Mouse (Mus musculus) midbrain, embryonic 16.5 days (tissue): ENCODE data around the gene Snap25. TPM values are rescaled to one million over a fixed set of nuclear protein-coding genes. Genes with fewer than 3 reads are reported as not detected.

Experiments
- ATAC-seq: fragments of 200-750 bp; cut with Nextera tagmentation; 2 replicates; pipeline ENCODE4 v1.8.0; 2017; ENCODE audit warnings: moderate TSS enrichment
- H3K27ac ChIP-seq: fragments of 300-500 bp; sonication (generic); 2 replicates; pipeline ENCODE4 v1.5.1; 2014; ENCODE audit warnings: mild to moderate bottlenecking, low read length, mixed read lengths
- H3K27me3 ChIP-seq: fragments of 300-500 bp; sonication (generic); 2 replicates; pipeline ENCODE4 v1.6.1; 2014; ENCODE audit warnings: low read depth, low read length, mixed read lengths; ENCODE audit not compliant: control insufficient read depth, insufficient read depth
- H3K36me3 ChIP-seq: fragments of 300-500 bp; sonication (generic); 2 replicates; pipeline ENCODE4 v1.6.1; 2014; ENCODE audit warnings: mild to moderate bottlenecking, low read length, moderate library complexity, mixed read lengths; ENCODE audit not compliant: control insufficient read depth, insufficient read depth
- H3K4me1 ChIP-seq: fragments of 300-500 bp; sonication (generic); 2 replicates; pipeline ENCODE4 v1.6.1; 2014; ENCODE audit warnings: mild to moderate bottlenecking, low read length, mixed read lengths; ENCODE audit not compliant: control insufficient read depth, insufficient read depth
- H3K4me2 ChIP-seq: fragments of 300-500 bp; sonication (generic); 2 replicates; pipeline ENCODE4 v1.6.1; 2014; ENCODE audit warnings: mild to moderate bottlenecking, low read length, mixed read lengths
- H3K4me3 ChIP-seq: fragments of 300-500 bp; sonication (generic); 2 replicates; pipeline ENCODE4 v1.5.1; 2014; ENCODE audit warnings: low read depth, mild to moderate bottlenecking, low read length, moderate library complexity, mixed read lengths
- H3K9ac ChIP-seq: fragments of 300-500 bp; sonication (generic); 2 replicates; pipeline ENCODE4 v1.6.1; 2014; ENCODE audit warnings: low read depth, low read length, mixed read lengths
- H3K9me3 ChIP-seq: fragments of 300-500 bp; sonication (generic); replicated peaks from 2 replicates; pipeline ENCODE4 v1.6.1; 2014; ENCODE audit warnings: mild to moderate bottlenecking, low read length, mixed read lengths; ENCODE audit not compliant: control insufficient read depth, poor library complexity, severe bottlenecking
- WGBS: fragments of 180-500 bp; shearing (Covaris S2); extraction: QIAGEN DNeasy Blood & Tissue Kit; methylation state at CpG from one replicate; pipeline ENCODE4 v1.1.7; 2014; 5-methylcytosine and 5-hydroxymethylcytosine counted together
- polyA plus RNA-seq: library from polyadenylated mRNA; unstranded; fragments of >200 nt; fragmentation: Nextera tagmentation; extraction: Ambion mirVana; gene quantifications from 2 replicates; pipeline ENCODE4 v1.2.1, GENCODE M21; 2015

Gene Snap25
- polyA plus RNA-seq, 1 experiment from 2014 or later: 244 TPM

- Histone ChIP-seq H3K4me1 (no peaks in the 10 kb centered on the region), H3K9ac (no peak overlapping the region), H3K27ac (no peak overlapping the region), H3K4me3 (no peak overlapping the region), H3K27me3 (no peaks in the 10 kb centered on the region), H3K36me3 (no peaks in the 10 kb centered on the region), H3K9me3 (no peaks in the 10 kb centered on the region), H3K4me2 (no peak overlapping the region)
- 65% methylated on average over 2 of the region's 2 CpGs for WGBS
- ATAC-seq: no peak
Observed at GRCm38 (mm10) chr2:136703376-136703775, 9.9 kb upstream of the Snap25 start.

DNA sequence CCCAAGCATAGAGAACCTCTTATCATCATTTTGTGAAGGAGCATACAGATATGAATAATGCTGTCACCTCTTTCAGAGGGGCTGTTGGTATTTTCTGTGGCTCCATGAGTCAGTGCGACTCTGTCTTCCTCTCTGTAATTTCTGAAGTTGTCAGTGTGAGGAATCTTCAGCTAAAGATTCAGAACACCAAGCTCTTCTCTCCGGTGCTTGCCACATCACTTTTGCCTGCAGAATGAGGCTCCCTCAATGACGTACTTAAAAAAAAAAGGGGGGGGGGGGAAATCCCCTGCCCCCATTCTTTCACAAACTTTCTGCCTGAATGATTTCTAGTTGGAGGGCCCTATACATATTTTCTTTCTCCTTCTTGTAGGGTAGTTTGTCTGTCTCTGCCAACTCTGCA is 2.1 kb upstream of the Snap25 start:
- no peak overlapping the region for H3K4me3 ChIP-seq
- no peak for ATAC-seq
- H3K4me1 ChIP-seq: peaks cover 9% of the 10 kb centered on the region; the same call in 1 of the 2 replicates
- H3K9me3 ChIP-seq: no peaks in the 10 kb centered on the region
- no peak overlapping the region for H3K27ac ChIP-seq
- no peaks in the 10 kb centered on the region for H3K36me3 ChIP-seq
- no peaks in the 10 kb centered on the region for H3K27me3 ChIP-seq
- WGBS: 33% methylated on average over 3 of the region's 3 CpGs
- H3K4me2 ChIP-seq: peak overlapping the region; percentile 60
- H3K9ac ChIP-seq: no peak overlapping the region

DNA sequence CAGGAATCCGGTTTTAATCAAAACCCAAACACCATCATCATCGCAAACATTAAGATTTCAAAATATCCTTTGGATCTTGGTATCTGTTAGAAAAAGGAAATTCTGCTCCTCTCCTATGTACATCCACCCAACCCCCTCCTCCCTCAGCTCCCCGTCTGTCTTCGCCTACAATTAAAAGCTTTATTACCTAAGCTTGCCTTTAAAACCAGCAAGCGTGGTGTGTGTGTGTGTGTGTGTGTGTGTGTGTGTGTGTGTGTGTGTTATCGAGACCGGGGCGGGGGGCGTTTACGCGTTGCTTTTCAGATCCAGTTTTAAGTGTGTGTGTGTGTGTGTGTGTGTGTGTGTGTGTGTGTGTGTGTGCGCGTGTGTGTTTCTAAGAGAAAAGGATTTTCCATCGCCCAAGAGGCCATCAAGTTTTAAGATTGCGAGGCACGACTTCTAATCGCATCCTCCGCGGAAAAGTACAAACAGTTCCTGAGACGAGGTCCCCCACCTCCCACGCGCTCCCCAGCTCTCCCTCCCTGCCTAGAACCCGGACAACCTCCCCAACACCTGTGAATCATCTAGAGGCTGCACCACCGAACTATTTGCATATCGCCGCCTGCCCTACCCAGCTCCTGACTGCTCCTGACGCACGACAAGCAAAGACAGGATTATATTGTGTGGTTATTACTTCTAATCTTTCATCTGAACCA is 1.4 kb upstream of the Snap25 start:
- H3K9ac ChIP-seq: peak overlapping the region; percentile 35
- H3K27ac ChIP-seq: peak overlapping the region; percentile 89
- peak; percentile 12 for ATAC-seq
- peaks cover 12% of the 10 kb centered on the region; the same call in 1 of the 2 replicates for H3K4me1 ChIP-seq
- H3K27me3 ChIP-seq: no peaks in the 10 kb centered on the region
- H3K36me3 ChIP-seq: no peaks in the 10 kb centered on the region
- H3K9me3 ChIP-seq: no peaks in the 10 kb centered on the region
- H3K4me3 ChIP-seq: peak overlapping the region; percentile 82
- H3K4me2 ChIP-seq: peak overlapping the region; percentile 60
- 3% methylated on average over 28 of the region's 28 CpGs for WGBS

DNA sequence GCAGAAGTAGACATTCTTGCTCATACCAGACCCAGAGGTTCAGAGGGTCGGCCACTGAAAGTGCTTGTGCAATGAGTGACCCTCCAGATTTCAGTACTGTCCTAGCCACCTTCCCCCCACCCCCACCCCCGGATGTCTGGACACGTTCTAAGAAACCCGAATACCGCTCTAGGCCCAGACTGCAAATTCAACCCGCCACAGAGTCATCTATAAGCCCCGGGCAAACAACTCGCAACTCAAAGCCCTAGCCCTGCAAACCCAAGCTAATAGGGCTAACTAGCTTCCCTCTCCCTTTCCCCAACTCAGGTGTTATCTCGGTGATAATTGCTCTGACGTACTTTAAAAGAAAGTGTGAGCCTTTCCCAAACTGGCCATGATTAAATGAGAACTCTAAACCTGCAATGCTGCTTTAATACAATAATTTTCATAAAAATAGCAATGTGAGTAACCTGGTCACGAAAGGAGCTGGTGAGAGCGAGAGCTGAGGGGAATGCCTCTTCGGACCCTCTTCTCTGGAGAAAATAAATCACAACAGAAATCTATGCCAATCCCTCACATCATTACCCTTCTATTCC is 725 bp upstream of the Snap25 start:
- Histone ChIP-seq H3K27me3 (no peaks in the 10 kb centered on the region), H3K36me3 (no peaks in the 10 kb centered on the region), H3K4me3 (peak overlapping the region; percentile 82), H3K4me1 (peaks cover 12% of the 10 kb centered on the region; the same call in 1 of the 2 replicates), H3K9ac (peak overlapping the region; percentile 91), H3K4me2 (peak overlapping the region; percentile 60), H3K27ac (peak overlapping the region; percentile 89), H3K9me3 (no peaks in the 10 kb centered on the region)
- 1% methylated on average over 13 of the region's 13 CpGs for WGBS
- peak; percentile 39 for ATAC-seq

DNA sequence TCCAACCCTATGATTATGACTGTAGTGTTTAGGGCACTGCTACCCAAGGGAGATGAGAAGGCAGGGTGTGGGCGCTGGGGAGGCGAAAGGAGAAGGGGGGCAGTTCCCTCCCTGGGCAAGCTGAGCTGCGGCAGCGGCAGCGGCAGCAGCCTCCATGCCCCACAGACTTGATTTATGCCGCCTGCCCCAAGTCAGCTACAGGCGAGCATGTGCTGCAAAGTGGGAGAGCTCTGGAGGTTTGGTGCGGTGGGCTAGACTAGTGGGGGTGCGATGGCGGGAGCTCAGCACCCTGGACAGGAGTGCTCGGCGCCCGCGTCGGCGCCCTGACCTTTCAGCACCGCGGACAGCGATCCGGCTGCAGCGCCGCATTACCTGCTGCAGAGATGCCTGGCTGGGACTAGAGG is 757 bp downstream of the Snap25 start:
- under 1% methylated on average over 22 of the region's 22 CpGs for WGBS
- no peaks in the 10 kb centered on the region for H3K27me3 ChIP-seq
- H3K4me1 ChIP-seq: peaks cover 12% of the 10 kb centered on the region; the same call in 1 of the 2 replicates
- peak overlapping the region; percentile 82 for H3K4me3 ChIP-seq
- peak; percentile 71 for ATAC-seq
- peak overlapping the region; percentile 91 for H3K9ac ChIP-seq
- H3K36me3 ChIP-seq: no peaks in the 10 kb centered on the region
- H3K27ac ChIP-seq: peak overlapping the region; percentile 89
- no peaks in the 10 kb centered on the region for H3K9me3 ChIP-seq
- peak overlapping the region; percentile 60 for H3K4me2 ChIP-seq

GRCm38 (mm10) chr2:136715531-136715930 is 2.3 kb downstream of the Snap25 start:
- H3K9me3 ChIP-seq: no peaks in the 10 kb centered on the region
- 57% methylated on average over 5 of the region's 5 CpGs for WGBS
- H3K9ac ChIP-seq: peak overlapping the region; percentile 52; the same call in 1 of the 2 replicates
- no peak overlapping the region for H3K27ac ChIP-seq
- peak overlapping the region; percentile 52 for H3K4me2 ChIP-seq
- no peaks in the 10 kb centered on the region for H3K27me3 ChIP-seq
- no peaks in the 10 kb centered on the region for H3K36me3 ChIP-seq
- H3K4me3 ChIP-seq: peak overlapping the region; percentile 27
- no peak for ATAC-seq
- peaks cover 12% of the 10 kb centered on the region; the same call in 1 of the 2 replicates for H3K4me1 ChIP-seq

GRCm38 (mm10) chr2:136716400-136716799 is 3.1 kb downstream of the Snap25 start:
- no peak overlapping the region for H3K9ac ChIP-seq
- H3K27ac ChIP-seq: no peak overlapping the region
- ATAC-seq: no peak
- H3K4me3 ChIP-seq: no peak overlapping the region
- H3K36me3 ChIP-seq: no peaks in the 10 kb centered on the region
- H3K4me1 ChIP-seq: peaks cover 12% of the 10 kb centered on the region; the same call in 1 of the 2 replicates
- 69% methylated on average over 1 of the region's 1 CpGs for WGBS
- H3K9me3 ChIP-seq: no peaks in the 10 kb centered on the region
- peak overlapping the region; percentile 52; the same call in 1 of the 2 replicates for H3K4me2 ChIP-seq
- H3K27me3 ChIP-seq: no peaks in the 10 kb centered on the region

GRCm38 (mm10) chr2:136720235-136720634 is 7.0 kb downstream of the Snap25 start:
- Histone ChIP-seq H3K36me3 (no peaks in the 10 kb centered on the region), H3K4me2 (no peak overlapping the region), H3K27me3 (no peaks in the 10 kb centered on the region), H3K4me1 (peaks cover 5% of the 10 kb centered on the region; the same call in 1 of the 2 replicates), H3K9me3 (no peaks in the 10 kb centered on the region), H3K9ac (no peak overlapping the region), H3K27ac (no peak overlapping the region), H3K4me3 (no peak overlapping the region)
- WGBS: 28% methylated on average over 4 of the region's 4 CpGs
- ATAC-seq: no peak

DNA sequence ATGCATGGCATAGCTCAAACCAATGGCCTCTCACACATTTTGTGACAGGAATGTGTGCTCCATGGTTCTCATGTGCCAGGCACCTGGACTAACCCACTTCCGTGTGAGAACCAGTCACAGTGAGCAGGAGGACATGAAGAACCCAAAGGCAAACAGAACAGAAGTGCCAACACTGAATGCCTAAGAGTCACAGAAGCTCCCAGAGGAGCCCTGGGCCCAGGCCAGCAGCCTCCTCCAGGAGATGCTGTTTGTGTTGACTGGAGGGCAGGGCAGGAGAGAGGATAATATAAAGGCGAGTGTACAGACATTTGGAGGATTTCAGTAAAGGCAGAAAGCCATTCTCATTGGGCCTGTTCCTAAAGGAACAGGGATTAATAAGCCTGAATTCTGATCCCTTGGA is 25.0 kb downstream of the Snap25 start:
- Histone ChIP-seq H3K27ac (no peak overlapping the region), H3K9me3 (peaks cover 3% of the 10 kb centered on the region; the same call in 1 of the 2 replicates), H3K27me3 (no peaks in the 10 kb centered on the region), H3K4me3 (no peak overlapping the region), H3K4me2 (no peak overlapping the region), H3K4me1 (no peaks in the 10 kb centered on the region), H3K36me3 (no peaks in the 10 kb centered on the region), H3K9ac (no peak overlapping the region)
- no peak for ATAC-seq
- WGBS: 71% methylated on average over 2 of the region's 2 CpGs
